Mouse (Mus musculus): ENCODE measurements around the gene Fpr-rs4.
"Not testable (repeated sequence)": the region's sequence is repeated elsewhere in the genome, so short reads cannot be mapped to it uniquely, and the experiment has no call there.

The Fpr-rs4 gene

DNA sequence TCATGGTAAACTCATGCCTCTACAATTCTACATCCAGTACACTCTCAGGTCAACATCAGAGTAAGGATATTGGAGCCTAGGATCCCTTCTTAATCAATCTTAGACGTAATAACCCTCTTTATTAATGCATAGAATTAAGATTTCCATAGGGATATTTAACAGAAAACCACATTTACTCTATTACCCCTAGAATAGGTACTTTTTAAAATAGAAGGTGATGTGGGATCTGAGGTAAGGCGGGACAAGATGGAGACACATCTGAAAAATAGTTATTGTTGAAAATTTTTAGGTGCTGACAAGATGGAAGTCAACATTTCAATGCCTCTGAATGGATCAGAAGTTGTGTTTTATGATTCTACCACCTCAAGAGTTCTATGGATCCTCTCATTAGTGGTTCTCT is at the start of gene Fpr-rs4:
Fpr-rs4 (plus strand) TSS at position 301 of the 400 bp plus-strand sequence.
- no peak for DNase-seq (ENCODE audit: low spot score)

DNA sequence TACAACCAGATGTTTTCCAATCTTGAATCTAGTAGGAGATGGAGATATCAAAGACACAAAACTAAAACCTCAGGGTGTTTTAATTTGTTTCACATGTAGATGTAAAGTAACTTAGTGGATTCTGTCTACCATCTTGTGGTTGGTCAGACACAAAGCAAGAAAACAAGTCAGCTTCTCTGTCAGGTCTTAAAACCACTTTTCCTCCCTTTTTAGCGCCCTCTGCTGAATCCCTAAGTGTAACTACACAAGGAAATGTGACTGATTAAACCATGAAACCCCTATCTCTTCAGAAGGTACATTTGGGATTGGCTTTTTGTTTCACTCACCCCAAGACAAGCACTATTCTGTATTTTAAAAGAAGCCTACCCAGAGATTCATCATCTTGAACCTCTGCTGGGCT is 48.1 kb upstream of the Fpr-rs4 start:
- DNase-seq (ENCODE audit: low spot score): no peak

DNA sequence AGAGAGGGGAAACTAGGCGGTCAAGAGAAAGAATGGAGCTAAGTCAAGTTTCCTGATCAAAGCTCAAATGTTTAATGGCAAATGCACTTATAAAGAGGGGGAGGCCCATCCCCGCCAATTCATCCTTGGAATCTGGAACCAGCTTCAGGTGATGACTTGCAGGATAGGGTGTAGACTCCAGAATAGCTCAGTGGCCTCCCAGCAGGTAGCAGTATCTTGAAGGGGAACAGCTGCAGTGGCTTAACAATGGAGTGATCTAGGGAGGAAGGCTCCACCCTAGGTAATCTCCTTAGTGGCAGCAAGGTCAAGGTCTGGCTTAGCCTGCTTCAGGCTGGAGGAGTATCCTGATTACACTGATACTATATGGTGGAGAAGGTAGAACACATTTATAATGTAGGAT is 40.3 kb upstream of the Fpr-rs4 start:
- not testable (repeated sequence) for DNase-seq (ENCODE audit: low spot score)

DNA sequence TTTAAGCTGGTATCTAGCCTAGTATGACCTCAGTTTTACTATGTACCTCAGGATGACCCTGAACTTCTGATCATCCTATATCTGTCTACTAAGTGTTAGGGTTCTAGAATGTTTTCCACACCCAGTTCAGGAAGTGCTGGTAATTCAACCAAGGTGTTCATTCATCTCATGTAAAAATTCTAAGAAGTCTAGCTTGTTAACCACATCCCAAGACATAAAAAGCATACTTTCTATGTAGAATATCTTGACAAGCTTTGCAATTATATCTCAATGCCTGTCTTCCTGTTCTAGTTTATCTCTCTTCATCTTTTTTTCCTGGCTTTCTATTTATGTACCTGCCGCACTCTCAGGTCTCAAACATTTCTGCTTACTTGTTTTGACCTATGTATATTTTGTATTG is 16.8 kb upstream of the Fpr-rs4 start:
- no peak for DNase-seq (ENCODE audit: low spot score)

DNA sequence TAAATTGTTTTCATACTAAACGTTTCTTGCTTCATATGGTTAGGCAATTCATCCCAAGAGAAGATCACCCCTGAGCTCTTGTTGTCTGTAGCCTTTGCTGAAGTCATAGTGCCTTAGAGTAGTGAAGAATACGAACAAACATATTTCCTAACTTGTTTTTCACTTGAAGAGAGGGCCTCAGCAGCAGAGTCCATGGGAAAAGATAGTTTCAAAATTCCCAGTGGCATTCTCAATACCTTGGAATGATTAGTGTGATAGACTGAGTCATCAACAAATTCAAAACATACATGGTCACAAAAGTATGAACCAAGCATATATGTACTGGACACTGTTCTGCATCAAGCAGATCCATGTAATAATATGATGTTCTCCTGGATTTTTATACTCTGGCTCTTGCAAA is 27.6 kb downstream of the Fpr-rs4 start, which contains the start of gene Vmn2r124:
Vmn2r124 (plus strand) TSS at position 301 of the 400 bp plus-strand sequence.
- DNase-seq (ENCODE audit: low spot score): no peak

Data from retina, embryonic 14.5 days (tissue).